ENCODE assay signal across 9 mouse cellular contexts in genomic region chr1:177447541-177448111, GRCm38 (mm10). TPM values are rescaled to one million over a fixed set of nuclear protein-coding genes. Genes with fewer than 3 reads are reported as not detected.
DNase-seq lines count a peak whose midpoint lies in the region; ATAC-seq and TF ChIP-seq lines count a peak whose summit lies in the region.
"Had no signal": no experiment of that assay in that cellular context is flagged by ENCODE, and none has a peak within 500 bp of the region (broad histone marks: within the 10 kb centered on the region; RNA-seq: fewer than 3 reads in every experiment).

No protein-coding gene starts in this region.

- no peak for TF ChIP-seq CTCF in intestine, postnatal 0 days (IDR thresholded peaks at IDR 0.05; ENCODE audit: low read depth)
- no peak for TF ChIP-seq CTCF in lung, adult 2 months (IDR thresholded peaks at IDR 0.05; ENCODE audit: insufficient read depth, low read length)

- no peak overlapping the region for H3K9ac ChIP-seq in intestine, embryonic 14.5 days (ENCODE audit: low read length)
- H3K9ac ChIP-seq in intestine, postnatal 0 days (ENCODE audit: low read depth, low read length) = no peak overlapping the region
- peak overlapping the region; percentile 27; the same call in 1 of the 2 replicates for H3K9ac ChIP-seq in embryonic facial prominence, embryonic 11.5 days (replicated peaks; ENCODE audit: low read length)
- peak overlapping the region; percentile 33; the same call in 1 of the 2 replicates for H3K9ac ChIP-seq in hindbrain, embryonic 15.5 days
- H3K9ac ChIP-seq in neural tube, embryonic 12.5 days = peak overlapping the region; percentile 55

- no peak overlapping the region for H3K4me3 ChIP-seq in intestine, embryonic 14.5 days (ENCODE audit: low read depth, low read length)
- H3K4me3 ChIP-seq in intestine, postnatal 0 days (ENCODE audit: low read depth, low read length) = no peak overlapping the region
- H3K4me3 ChIP-seq in embryonic facial prominence, embryonic 11.5 days (ENCODE audit: low read depth, low read length) = peak overlapping the region; percentile 17; the same call in 1 of the 2 replicates
- peak overlapping the region; percentile 93 for H3K4me3 ChIP-seq in hindbrain, embryonic 15.5 days
- H3K4me3 ChIP-seq in neural tube, embryonic 12.5 days = peak overlapping the region; percentile 37
- no peak overlapping the region for H3K4me3 ChIP-seq in lung, adult 2 months (replicated peaks; ENCODE audit: extremely low read depth, low read depth, low read length)
- H3K4me3 ChIP-seq: erythroblast, embryonic 14.5 days had no signal

- no peak for DNase-seq in intestine, embryonic 14.5 days (ENCODE audit: low spot score)
- DNase-seq in embryonic facial prominence, embryonic 11.5 days (ENCODE audit: low spot score) = peak; percentile 72
- DNase-seq in gastrocnemius, adult 8-10 months (ENCODE audit: low spot score in 2 of 2) = no peak
- DNase-seq in lung, adult 2 months = no peak
- DNase-seq in thymus, postnatal 25 days = no peak

- TF ChIP-seq POLR2A in lung, adult 2 months (IDR thresholded peaks at IDR 0.05; ENCODE audit: borderline replicate concordance, extremely low read depth, low read depth, low read length) = no peak

- peaks cover 13% of the 10 kb centered on the region for H3K4me1 ChIP-seq in intestine, embryonic 14.5 days (replicated peaks; ENCODE audit: control insufficient read depth, insufficient read depth, low read length)
- no peaks in the 10 kb centered on the region; the same call in 1 of the 2 replicates for H3K4me1 ChIP-seq in intestine, postnatal 0 days (replicated peaks; ENCODE audit: control insufficient read depth, insufficient read depth, low read length)
- peaks cover 12% of the 10 kb centered on the region for H3K4me1 ChIP-seq in embryonic facial prominence, embryonic 11.5 days (ENCODE audit: control insufficient read depth, insufficient read depth, low read length)
- H3K4me1 ChIP-seq in hindbrain, embryonic 15.5 days (replicated peaks) = peaks cover 42% of the 10 kb centered on the region
- H3K4me1 ChIP-seq in neural tube, embryonic 12.5 days = peaks cover 57% of the 10 kb centered on the region
- peaks cover 11% of the 10 kb centered on the region for H3K4me1 ChIP-seq in lung, adult 2 months (ENCODE audit: control insufficient read depth, insufficient read depth, low read length)

- peak overlapping the region; percentile 13; the same call in 1 of the 2 replicates for H3K4me2 ChIP-seq in intestine, embryonic 14.5 days (ENCODE audit: low read length)
- no peak overlapping the region for H3K4me2 ChIP-seq in intestine, postnatal 0 days (replicated peaks; ENCODE audit: low read depth)
- peak overlapping the region; percentile 23 for H3K4me2 ChIP-seq in embryonic facial prominence, embryonic 11.5 days (ENCODE audit: low read depth, low read length)
- peak overlapping the region; percentile 44 for H3K4me2 ChIP-seq in hindbrain, embryonic 15.5 days
- peak overlapping the region; percentile 61 for H3K4me2 ChIP-seq in neural tube, embryonic 12.5 days (replicated peaks)

- no peak for ATAC-seq in intestine, embryonic 14.5 days (replicated peaks; ENCODE audit: low FRiP score, low TSS enrichment, low read depth)
- no peak for ATAC-seq in intestine, postnatal 0 days
- ATAC-seq in embryonic facial prominence, embryonic 11.5 days (replicated peaks; ENCODE audit: insufficient number of reproducible peaks, low FRiP score, low TSS enrichment, low read depth) = peak; percentile 31
- ATAC-seq in hindbrain, embryonic 15.5 days (ENCODE audit: low FRiP score, low read depth) = peak; percentile 27; the same call in 1 of the 2 replicates
- ATAC-seq in neural tube, embryonic 12.5 days (ENCODE audit: low FRiP score, low read depth) = peak; percentile 3; the same call in 1 of the 2 replicates

- H3K9me3 ChIP-seq in intestine, embryonic 14.5 days (ENCODE audit: control insufficient read depth, low read length) = no peaks in the 10 kb centered on the region
- H3K9me3 ChIP-seq in intestine, postnatal 0 days (ENCODE audit: control insufficient read depth) = no peaks in the 10 kb centered on the region
- no peaks in the 10 kb centered on the region for H3K9me3 ChIP-seq in embryonic facial prominence, embryonic 11.5 days (replicated peaks; ENCODE audit: control insufficient read depth, low read length)
- H3K9me3 ChIP-seq in hindbrain, embryonic 15.5 days = no peaks in the 10 kb centered on the region
- no peaks in the 10 kb centered on the region for H3K9me3 ChIP-seq in neural tube, embryonic 12.5 days

- peak overlapping the region; percentile 18; the same call in 1 of the 2 replicates for H3K27ac ChIP-seq in intestine, embryonic 14.5 days (ENCODE audit: low read depth)
- H3K27ac ChIP-seq in intestine, postnatal 0 days (ENCODE audit: low read depth, low read length) = no peak overlapping the region
- H3K27ac ChIP-seq in embryonic facial prominence, embryonic 11.5 days (replicated peaks; ENCODE audit: low read depth, low read length) = peak overlapping the region; percentile 62; the same call in 1 of the 2 replicates
- H3K27ac ChIP-seq in hindbrain, embryonic 15.5 days (replicated peaks) = peak overlapping the region; percentile 58
- peak overlapping the region; percentile 54; the same call in 1 of the 2 replicates for H3K27ac ChIP-seq in neural tube, embryonic 12.5 days

- peaks cover 22% of the 10 kb centered on the region for H3K36me3 ChIP-seq in intestine, embryonic 14.5 days (ENCODE audit: control insufficient read depth, insufficient read depth, low read length)
- peaks cover 21% of the 10 kb centered on the region for H3K36me3 ChIP-seq in intestine, postnatal 0 days (ENCODE audit: control insufficient read depth, insufficient read depth)
- no peaks in the 10 kb centered on the region; the same call in 1 of the 2 replicates for H3K36me3 ChIP-seq in embryonic facial prominence, embryonic 11.5 days (replicated peaks; ENCODE audit: control insufficient read depth, insufficient read depth, low read depth, low read length)
- H3K36me3 ChIP-seq in hindbrain, embryonic 15.5 days = no peaks in the 10 kb centered on the region
- peaks cover 10% of the 10 kb centered on the region; the same call in 1 of the 2 replicates for H3K36me3 ChIP-seq in neural tube, embryonic 12.5 days

- H3K27me3 ChIP-seq in intestine, embryonic 14.5 days (replicated peaks; ENCODE audit: control insufficient read depth, insufficient read depth, low read length) = no peaks in the 10 kb centered on the region
- no peaks in the 10 kb centered on the region for H3K27me3 ChIP-seq in intestine, postnatal 0 days (replicated peaks; ENCODE audit: control insufficient read depth, insufficient read depth, low read length)
- no peaks in the 10 kb centered on the region for H3K27me3 ChIP-seq in embryonic facial prominence, embryonic 11.5 days (ENCODE audit: control insufficient read depth, insufficient read depth, low read length)
- no peaks in the 10 kb centered on the region for H3K27me3 ChIP-seq in hindbrain, embryonic 15.5 days
- H3K27me3 ChIP-seq in neural tube, embryonic 12.5 days (replicated peaks) = no peaks in the 10 kb centered on the region

- WGBS in intestine, embryonic 14.5 days = 83% methylated on average over 12 of the region's 12 CpGs
- WGBS in intestine, postnatal 0 days = 87% methylated on average over 12 of the region's 12 CpGs
- 26% methylated on average over 12 of the region's 12 CpGs for WGBS in embryonic facial prominence, embryonic 11.5 days
- WGBS in hindbrain, embryonic 15.5 days = 24% methylated on average over 12 of the region's 12 CpGs
- 28% methylated on average over 12 of the region's 12 CpGs for WGBS in neural tube, embryonic 12.5 days
- WGBS in lung, adult 2 months = 83% methylated on average over 12 of the region's 12 CpGs

RNA-seq across cellular contexts. Expression of gene Zbtb18, which starts 5.5 kb away (rescaled TPM):
- 2.9 and 4.7 TPM in 2 replicates for polyA plus RNA-seq in intestine, embryonic 14.5 days (2014; fragmentation: Nextera tagmentation; extraction: Ambion mirVana)
- polyA plus RNA-seq in intestine, postnatal 0 days (2015; fragmentation: Nextera tagmentation; extraction: Ambion mirVana) = 2.5 and 3.1 TPM in 2 replicates
- polyA plus RNA-seq in embryonic facial prominence, embryonic 11.5 days (2014; fragmentation: Nextera tagmentation; extraction: Ambion mirVana) = 3.7 and 6.6 TPM in 2 replicates
- 11.8 and 16.3 TPM in 2 replicates for polyA plus RNA-seq in hindbrain, embryonic 15.5 days (2015; fragmentation: Nextera tagmentation; extraction: Ambion mirVana)
- 6.6 and 10.4 TPM in 2 replicates for polyA plus RNA-seq in neural tube, embryonic 12.5 days (2016; fragmentation: Nextera tagmentation; extraction: Ambion mirVana)
- 100 to 1,000 TPM; 113 to 163 (median 126) TPM for total RNA-seq in gastrocnemius, adult 8-10 months (2022)
- 10.5 and 18.0 TPM in 2 replicates for polyA plus RNA-seq in lung, adult 2 months (2012; rRNA removed)

Comparison
In these comparisons a context has a peak if more than half of its experiments do, and no peak if none do; other contexts are left out.
1. ATAC-seq: peak in embryonic facial prominence, embryonic 11.5 days (single experiment), hindbrain, embryonic 15.5 days (single experiment) and neural tube, embryonic 12.5 days (single experiment); none in intestine, embryonic 14.5 days (single experiment) and intestine, postnatal 0 days (single experiment).
2. H3K4me3 ChIP-seq: peak in embryonic facial prominence, embryonic 11.5 days (single experiment), hindbrain, embryonic 15.5 days (single experiment) and neural tube, embryonic 12.5 days (single experiment); none in intestine, embryonic 14.5 days (single experiment), intestine, postnatal 0 days (single experiment) and lung, adult 2 months (single experiment).
3. H3K9ac ChIP-seq: peak in embryonic facial prominence, embryonic 11.5 days (single experiment), hindbrain, embryonic 15.5 days (single experiment) and neural tube, embryonic 12.5 days (single experiment); none in intestine, embryonic 14.5 days (single experiment) and intestine, postnatal 0 days (single experiment).